Mouse (Mus musculus) cerebellum, postnatal 4 days (tissue): Measurements from ENCODE around the gene Spocd1.
"Not testable (repeated sequence)": the region's sequence is repeated elsewhere in the genome, so short reads cannot be mapped to it uniquely, and the experiment has no call there.

ENCODE experiments used
- DNase-seq, 2 experiments: peaks; one replicate each; pipeline ENCODE4 v3.0.0; 2022; ENCODE audit warnings: low spot score in 2 of 2, mixed read lengths in 1 of 2

Spocd1 gene

DNA sequence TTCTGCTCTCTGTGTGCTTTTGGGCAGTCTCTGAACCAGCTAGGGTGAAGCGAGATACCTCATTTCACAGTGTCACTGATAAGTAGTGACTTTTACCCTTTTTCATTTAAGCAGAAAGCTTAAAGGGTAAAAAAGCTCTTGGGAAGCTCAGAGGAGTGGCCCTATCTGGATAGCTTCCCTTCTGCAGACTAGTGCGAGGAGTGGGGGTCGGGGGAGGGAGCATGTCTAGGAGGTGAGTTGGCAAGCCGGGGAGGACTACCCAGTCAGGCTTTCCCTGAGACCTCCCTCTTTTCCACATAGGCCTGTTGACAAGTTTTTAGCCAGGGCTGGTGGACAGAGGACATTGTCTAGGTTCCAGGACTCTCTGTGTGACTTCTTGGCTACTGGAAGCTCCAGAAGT, at the start of gene Spocd1:
Gene Spocd1, plus strand, starts transcription at position 301 of the 400 bp plus-strand sequence.
- no peak for DNase-seq

DNA sequence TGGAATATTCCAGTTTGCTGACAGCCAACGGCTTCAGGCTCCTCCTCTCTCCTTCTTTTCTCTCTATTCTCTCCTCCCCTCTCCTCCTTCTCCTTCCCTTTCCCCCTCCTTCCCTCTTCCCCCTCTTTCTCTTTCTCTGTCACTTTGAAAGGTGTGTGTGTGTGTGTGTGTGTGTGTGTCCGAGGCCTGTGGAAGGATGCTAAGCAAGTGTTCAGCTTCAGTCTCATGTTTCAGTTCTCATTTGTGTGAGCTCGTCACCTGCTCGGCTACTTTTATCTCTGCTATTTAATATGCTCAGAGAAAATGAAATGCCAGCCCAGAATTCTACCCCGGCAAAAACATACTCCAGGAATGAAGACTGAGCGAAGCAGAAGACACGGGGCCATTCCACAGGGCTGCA, 48.4 kb upstream of the Spocd1 start:
- DNase-seq: no peak

DNA sequence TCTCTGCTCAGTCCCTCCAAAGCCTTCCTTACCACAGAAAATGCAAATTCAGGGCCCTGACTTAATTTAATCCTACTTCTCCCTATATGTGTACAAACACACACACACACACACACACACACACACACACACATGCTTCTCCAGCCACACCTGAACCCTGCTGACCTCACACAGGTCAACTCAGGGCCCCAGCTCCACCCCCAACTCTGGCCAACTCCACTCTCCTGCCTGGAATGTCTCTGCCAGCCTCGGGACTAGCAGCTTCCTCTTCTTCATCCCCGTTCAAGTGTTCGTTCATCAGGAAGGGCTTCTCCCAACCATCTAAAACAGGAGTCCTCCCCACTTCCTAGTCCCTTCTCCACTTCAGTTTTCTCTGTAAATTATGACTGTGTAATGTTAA, 47.4 kb upstream of the Spocd1 start:
- no peak for DNase-seq

DNA sequence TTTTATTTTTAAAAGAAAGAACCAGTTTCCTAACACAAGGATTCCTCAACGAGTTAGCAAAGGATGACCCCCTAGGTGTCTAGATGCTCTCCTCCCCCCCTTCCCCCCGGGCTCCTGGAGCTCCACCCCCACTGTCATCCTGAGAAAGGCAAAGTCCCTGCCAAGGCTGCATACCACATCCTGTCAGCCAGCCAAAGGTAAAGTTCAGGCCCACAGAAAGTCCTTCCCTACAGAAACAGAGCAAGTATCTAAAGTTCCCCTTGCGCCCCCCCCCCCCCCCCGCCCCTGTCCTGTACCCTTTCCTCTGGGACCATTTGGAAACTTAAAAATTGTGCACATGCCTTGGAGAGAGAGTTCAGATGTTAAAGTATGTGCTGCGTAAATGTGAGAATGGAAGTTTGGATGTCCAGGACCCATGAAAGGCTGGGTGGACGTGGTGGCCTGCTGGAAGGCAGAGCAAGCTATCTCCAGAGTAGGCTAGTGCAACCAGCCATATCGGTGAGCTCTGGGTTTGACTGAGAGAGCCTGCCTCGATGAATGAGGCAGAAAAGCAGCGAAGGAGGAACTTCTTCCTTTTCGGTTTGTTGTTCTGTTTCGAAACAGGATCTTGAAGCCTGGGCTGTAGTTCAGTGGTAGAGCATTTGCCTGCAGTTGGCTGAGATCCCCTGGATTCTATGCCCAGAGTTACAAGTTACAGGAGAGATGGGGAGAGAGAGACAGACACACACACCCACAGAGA, 46.3 kb upstream of the Spocd1 start:
- no peak for DNase-seq

DNA sequence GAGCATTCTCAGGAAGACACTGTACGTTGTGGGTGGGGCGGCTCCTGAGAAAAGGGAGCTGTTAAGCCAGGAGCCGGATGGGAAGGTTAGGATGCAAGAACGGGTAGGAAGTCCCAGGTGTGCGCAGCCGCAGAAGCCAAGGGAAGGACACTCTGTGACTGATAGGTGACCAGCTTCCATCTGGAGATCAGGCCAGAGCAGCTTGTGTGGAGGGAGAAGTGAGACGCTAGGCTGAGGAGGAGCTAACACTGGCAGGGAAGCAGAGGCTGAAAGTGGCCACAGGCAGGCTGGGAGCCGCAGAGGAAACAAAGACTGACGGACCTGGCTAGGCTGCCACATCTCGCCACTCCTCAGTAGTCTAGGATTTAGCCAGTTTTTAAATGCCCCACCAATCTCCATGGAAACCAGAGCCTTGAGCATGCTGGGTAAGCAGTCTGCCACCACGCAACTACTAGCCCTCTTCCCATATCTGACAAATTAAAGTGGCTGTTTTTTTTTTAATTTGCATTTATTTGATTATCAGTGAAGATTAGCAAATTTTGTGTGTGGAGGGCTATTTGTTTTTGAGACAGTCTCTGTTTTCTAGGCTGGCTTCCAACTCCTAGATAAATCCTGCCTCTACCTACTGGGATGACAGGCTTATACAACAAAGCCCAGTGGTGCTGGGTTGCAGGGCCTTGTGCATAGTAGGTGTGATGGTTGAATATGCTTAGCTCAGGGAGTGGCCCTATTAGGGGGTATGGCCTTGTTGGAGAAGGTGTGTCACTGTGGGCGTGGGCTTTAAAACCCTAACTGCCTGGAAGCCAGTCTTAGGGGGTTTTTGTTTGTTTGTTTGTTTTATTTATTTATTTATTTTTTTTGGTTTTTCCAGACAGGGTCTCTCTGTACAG, 44.8 kb upstream of the Spocd1 start:
- DNase-seq: peak in 1 of 2 experiments; percentile 23

DNA sequence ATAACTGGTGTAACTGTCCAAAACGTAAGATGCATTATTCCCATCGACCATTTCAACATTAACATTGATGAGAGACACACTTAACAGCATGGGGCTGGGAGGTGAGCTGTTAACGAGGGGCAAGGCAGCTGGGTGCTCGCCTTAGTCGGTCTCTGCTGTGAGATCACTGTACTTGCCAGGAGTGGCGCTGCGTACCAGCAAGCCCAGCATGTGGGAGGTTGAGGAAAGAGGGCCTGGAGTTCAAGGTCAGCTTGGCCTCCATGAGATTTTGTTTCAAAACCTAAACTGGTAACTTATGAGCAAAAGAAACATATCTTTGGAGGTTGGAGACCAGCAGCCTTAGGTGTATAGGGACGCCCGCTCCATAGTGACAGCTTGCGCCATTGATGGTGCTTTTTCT, 39.4 kb upstream of the Spocd1 start:
- DNase-seq: no peak

DNA sequence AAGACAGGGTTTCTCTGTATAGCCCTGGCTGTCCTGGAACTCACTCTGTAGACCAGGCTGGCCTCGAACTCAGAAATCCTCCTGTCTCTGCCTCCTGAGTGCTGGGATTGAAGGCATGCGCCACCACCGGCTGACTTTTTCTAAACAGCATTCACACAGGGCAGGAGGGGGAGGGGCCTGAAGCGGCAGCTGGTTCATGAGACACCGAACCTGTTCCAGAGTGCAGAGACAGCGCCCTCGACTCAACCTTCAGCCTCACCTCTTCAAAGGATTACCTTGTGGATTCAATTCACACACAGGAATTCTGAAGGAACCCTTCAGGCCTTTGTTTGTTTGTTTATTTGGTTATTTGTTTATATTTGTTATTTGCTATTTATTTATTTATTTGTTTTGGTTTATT, 39.0 kb upstream of the Spocd1 start:
- DNase-seq: no peak

DNA sequence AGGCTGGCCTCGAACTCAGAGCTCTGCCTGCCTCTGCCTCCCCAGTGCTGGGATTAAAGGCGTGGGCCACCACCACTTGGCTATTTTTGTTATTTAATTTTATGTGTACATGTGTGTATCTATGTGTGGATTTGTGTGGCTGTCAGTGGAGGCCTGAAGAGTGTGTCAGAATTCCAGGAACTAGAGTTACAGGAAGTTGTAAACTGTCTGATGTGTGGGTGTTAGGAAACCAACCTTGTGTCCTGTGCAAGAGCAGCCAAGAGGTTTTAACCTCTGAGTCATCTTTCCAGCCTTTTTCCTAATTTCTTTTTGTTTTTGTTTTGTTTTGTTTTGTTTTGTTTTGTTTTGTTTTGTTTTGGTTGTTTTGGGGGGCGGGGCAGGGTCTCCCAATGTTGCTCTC, 34.2 kb upstream of the Spocd1 start:
- no peak for DNase-seq

DNA sequence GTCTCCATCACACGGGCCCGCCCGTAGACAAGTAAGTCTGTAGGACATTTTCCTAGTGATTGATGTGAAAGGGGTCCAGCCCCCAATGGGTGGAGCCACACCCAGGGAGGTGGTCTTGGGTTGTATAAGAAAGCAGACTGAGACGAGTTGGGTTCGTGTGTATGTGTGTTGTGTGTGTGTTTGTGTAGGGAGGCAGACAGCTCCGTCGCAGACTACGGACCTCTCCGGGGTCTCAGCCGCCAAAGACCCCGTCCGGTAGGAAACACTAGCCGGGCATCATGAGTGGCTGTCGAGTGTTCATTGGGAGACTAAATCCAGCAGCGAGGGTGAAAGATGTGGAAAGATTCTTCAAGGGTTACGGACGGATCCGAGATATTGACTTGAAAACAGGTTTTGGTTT, 30.2 kb upstream of the Spocd1 start:
- DNase-seq: not testable (repeated sequence)

DNA sequence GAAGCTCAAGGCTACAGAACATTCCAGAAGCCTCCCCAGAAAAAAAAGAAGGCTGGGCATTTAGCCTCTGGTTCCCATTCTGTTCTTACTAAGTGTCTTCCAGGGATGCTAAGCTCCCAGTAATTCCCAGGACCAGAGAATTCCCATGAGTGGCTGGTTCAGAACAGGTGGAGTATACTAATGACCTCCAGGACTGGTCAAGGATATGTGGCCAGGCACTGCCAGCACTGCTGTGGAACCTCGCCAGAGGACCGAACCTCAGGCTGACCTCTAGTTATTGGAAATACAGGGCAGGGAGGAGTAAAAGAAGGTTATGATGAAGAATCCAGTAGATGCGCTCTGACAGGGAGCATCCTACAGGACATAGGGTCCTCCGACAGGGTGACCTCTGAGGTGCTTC, 26.7 kb upstream of the Spocd1 start:
- DNase-seq: no peak

DNA sequence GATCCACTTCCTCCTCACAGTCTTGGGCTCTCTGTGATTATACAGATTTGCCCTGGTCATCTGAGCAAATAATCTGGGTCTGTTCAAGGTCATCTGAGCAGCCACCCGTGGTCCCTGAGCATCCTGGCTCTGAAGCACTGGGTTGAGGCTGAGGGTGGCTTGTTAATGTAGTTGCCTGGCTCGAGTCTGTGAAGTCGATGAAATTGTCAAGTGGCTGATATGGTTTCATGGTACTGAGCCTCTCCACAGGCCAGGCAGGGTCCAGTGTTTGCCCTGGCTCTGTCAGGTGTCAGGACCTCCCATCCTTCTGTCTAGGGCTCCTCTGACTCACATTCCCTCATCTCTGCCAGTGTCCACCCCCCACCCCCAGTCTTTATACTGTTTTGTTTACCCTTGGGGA, 25.5 kb upstream of the Spocd1 start:
- no peak for DNase-seq

DNA sequence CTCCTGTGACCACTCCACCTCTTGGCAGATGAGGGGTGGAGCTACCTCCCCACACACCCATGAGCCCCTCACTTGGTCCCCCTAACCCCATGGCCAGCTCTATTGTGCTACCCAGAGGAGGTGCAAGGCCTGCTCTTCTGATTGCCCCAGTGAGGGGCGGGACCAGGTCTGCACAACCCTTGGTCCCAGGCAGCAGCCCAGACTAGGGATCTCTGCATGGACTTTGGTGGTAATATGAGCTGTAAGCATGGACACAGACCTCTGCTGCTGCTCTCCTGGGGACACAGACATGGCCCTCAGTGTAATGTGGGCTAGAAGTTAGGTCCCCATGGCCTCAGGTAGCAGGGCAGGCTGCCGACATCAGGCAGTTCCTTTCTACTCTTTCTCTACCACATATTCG, 24.0 kb upstream of the Spocd1 start:
- DNase-seq: no peak

DNA sequence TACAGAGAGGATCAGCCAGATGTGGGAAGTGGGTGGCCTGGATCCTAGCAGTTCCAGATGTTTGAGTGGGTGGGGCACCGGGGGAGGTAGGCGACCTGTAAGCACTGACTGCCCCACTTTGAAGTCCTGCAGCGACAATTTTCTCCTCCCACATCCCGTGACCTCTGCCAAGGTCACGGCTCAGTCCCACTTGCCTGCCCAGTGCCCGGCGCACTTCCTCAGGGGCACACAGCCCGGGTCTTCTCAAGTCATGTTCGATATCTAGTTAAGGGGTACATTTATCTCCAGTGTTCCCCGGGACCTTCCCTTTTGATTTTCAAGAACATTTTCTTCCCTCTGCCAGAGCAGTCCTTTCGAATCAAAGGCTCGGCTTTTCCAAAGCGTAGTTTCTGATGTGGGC, 23.0 kb upstream of the Spocd1 start:
- DNase-seq: no peak

DNA sequence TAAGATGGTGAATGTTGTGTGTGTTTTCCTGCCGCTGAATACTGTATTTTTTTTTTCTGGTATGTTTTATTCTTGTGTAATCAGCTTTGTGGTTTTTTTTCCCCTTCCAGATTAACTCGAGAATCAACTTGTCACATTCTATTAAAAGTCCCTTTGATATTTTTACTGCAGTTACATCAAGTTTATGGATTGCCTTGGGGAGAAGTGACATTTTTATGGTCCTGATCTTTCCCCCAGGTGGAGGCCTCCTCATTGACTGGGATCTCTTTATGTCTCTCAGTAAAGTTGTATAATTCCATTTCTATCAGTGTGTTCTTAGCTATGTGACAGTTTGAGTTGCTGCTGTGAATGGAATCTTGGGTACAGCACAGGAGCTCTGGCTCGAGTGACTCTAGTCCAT, 20.2 kb upstream of the Spocd1 start:
- no peak for DNase-seq

DNA sequence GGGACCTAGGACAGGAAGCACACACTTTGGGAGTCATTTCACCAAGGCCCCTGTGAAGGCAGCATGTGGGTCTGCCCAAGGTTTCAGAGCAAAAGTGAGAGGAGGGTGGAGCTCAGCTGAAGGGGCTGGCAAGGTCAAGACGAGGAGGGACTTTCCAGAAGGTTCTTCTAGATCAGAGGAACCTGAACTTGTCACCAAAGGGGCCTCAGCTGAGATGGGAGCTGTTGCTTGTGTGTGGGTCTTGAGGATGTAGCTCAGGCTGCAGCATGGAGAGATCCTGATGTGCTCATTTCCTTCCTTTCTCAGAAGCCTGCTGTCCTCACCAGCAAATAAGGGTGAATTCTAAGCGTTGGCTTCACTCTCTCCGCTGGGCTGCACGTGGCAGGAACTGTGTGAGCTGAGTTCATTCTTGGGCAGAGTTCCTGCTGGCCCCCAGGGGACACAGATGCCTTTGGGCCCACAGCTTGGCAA, 19.8 kb upstream of the Spocd1 start:
- no peak for DNase-seq

DNA sequence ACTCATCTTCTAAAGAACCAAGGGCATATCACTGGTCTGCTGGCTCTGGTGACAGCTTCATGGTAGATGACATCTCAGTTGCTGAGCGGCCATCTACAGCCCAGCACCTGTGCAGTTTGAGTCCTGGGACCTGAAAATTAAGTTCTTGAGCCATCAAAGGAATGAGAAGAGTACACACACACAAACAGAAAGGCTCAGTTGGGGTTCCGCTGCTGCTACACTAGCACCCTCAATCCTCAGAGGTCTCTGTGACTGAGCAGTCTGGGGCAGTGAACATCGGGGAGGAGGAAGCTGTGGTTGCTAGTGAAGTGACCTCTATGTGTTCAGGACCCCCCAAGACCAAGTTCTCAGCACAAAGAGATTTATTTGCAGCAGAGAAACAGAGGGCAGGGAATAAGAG, 16.1 kb upstream of the Spocd1 start:
- no peak for DNase-seq

DNA sequence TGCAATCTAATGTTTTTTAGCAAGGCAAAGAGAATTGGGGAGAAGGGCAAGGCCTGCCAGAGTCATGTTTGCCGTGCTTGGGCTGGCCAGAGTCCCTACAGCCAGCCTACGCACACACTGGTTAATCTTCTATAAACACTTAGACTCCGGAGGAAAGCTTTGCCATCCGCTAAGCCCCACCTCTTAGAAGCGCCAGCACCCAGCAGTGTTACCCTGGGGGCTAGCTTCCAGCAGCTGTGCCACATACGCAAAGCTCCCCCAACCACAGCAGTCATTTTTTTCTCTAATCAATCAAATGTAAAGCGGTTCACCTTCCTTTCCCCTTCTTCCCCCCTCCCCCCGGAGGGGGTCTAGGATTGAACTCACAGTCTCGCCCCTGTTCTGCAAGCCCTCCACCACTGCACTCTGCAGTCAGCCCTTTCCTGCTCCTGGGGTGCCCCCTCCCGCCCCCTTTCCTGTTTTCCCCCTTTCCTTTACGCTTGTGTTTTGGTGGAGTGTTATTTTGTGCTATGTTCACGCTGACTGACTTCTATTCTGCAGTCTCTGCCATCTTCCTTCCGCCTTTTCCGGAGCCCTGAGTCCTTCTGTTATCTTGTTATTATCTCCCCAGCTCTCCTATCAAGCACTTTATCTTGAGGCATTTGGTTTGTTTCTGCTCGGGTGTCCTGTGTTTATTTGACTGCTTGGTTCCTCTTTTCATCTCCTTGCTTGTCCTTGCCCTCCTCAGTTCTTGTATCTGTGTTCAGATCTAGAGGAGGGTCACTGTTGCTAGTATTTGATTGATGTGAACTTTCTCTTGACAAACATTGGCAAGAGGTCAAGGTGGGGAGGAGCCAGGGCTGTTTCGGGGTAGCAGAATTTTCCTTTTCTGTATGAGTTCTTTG, 15.0 kb upstream of the Spocd1 start:
- DNase-seq: no peak

DNA sequence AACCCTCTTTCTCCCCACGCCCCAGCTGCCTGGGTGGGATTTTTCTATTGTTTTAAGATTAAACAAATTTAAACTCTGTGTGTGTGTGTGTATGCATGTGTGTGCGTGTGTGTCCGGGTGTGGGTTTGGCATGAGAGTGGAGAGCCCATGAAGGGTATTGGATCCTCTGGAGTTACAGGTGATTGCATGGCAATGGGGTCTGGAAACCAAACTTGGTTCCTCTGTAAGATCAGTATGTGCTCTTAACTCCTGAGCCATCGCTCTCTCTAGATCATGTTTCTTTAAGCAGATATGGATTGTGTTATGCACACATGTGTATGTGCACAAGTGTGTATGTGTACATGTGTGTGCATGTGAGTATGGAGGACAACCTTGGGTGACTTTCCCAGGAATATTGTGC, 14.4 kb upstream of the Spocd1 start:
- no peak for DNase-seq

DNA sequence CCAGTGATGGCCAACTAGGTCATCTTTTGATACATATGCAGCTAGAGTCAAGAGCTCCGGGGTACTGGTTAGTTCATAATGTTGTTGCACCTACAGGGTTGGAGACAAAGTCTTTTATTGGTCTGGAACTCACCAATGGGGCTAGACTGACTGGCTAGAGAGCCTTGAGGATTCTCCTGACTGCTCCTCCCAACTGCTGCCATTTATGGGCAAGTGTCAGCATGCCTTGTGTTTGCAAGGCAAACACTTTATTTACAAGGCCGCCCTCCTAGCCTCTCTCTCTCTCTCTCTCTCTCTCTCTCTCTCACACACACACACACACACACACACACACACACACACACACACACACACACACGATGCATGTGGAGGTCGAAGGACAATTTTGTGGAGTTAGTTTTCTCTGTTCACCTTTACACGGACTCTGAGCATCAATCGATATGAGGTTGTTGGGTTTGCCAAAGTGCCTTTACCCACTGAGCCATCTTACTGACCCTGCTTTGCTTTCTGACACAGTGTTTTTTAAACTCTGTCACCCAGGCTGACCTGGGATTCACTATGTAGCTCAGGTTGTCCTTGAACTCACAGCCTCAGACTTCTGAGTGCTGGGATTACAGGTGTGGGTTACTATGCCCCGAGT, 13.6 kb upstream of the Spocd1 start:
- no peak for DNase-seq

DNA sequence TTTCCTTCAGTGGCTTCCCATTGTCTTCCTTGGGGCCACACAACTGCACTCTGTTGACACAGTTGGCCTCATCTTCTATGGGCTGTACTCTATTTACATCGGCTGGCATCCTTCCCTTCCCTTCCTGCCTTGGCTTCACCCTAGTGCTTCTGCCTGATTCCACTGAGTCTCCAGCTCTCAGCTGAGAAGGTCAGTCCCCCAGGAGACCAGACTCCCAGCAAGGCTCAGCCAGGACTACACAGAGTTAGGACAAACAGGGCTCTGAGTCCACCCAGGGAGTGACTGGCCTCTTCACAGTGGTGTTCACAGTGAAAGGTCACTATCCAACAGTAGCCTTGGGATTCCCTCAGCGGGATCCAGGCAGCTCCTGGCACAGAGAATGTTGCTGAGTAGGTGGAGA, 12.9 kb upstream of the Spocd1 start:
- DNase-seq: no peak

DNA sequence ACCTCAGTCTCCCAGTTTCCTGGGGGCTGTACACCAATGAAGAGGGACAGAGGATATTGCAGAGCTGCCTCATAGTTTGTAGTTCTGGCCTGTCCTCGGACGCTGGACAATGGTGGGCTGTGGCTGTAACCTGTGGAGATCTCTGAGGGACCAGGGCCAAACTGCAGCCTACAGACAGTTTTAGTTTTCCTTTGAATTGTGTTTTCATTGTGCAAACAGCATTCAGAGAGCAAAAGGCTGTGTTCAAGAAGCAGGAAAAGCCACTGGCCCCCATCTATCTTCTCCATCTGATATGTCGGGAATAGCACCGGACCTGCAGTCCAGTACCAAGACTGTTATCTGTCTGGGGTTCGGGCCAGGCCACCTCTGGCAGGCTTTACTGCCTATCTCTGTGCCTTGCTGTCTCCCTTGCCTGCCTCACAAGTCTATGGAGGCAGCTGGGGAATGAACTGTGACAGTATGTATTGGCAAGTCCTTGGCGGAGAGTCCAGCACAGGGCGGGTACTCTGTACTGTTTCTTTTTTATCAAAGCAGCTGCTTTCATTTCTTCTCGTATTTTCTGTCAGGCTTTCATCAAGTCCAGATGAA, 11.9 kb upstream of the Spocd1 start:
- no peak for DNase-seq
